Mouse (Mus musculus): Measurements from ENCODE around the gene Ostf1.

Gene Ostf1

DNA sequence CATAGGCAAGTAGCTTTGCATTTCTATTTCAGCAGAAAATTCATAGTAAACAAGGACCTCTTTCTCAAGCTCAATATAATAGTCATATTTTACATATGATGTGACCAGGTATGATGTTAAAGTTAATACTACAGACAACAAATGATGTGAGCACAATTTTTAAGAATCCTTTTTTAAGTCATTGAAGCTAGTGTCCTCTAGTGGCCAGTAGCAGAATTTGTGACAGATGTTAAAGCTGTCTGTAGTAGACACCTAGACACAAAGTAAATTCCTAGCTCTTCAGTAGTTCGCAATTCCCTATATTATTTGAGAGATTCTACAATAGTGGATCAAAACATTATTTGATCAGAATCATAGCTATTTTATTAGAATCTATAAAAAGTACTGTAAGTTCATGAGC, 73.9 kb downstream of the Ostf1 start:
- DNase-seq: no peak

DNA sequence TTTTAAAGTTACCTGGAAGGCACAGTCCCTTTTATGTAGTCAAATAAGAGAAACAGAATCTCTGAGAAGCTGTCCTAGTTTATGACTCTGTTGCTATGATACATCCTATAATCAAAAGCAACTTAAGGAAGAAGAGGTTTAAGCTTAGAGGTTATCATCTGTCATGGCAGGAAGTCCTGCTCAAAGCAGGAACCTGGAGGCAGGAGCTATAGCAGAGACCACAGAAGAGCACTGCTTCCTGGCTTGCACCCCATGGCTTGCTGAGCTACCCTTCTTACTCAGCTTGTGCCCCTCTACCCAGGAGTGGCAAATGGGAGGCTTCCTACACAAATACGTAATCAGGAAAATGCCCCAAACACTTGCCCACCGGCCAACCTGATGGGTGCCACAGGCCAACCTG, 76.0 kb downstream of the Ostf1 start:
- DNase-seq: no peak

DNA sequence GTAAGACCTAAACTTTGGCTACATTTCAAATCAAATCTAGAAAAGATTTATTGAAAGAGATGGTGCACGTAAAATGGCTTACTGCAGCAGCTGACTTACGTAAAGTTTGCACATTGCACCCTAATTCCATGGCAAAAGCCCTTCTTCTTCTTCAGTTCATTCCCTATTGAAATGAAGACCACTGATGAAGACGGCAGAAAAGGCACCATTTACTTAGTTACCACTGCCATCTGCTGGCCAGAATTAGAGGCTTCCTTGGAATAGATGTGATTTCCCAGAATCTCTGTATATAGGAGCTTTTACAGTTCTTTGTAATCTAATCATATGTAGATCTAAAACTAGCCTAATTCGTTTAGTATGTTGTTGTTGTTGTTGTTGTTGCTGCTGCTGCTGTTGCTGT, 83.0 kb downstream of the Ostf1 start:
- peak in 1 of 2 experiments; percentile 43 for DNase-seq

Data from lung, adult 18-20 months (tissue).